In the genomic region with DNA sequence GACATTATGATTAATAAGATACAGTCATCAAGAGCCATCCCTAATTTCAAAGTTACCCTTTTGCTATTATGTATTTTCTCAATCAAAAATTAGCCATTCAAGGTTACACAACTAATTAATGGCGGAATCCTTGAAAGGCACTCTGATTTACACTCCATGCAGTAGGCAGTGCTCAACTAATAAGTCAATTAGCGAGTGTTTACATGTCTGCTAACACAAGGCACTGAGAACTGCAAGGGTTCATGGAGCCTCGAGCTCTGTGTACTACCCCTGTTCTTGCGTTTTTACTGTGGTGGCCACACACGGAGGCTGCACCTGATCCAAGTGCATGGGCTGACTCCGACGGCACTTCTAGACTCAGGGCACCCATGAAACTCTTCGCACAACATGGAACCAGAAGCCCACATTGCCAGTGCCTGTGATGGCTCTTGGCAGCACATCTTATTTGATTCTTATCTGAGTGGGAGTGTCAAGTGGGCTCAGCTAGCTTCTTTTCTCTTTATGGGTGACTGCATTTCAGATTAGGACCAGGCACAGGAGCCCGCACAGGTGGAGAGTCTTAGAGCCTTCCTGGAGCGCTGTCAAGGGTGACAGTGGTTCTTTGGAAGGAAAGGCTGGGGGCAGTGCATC, we compare ENCODE assay signal across 16 mouse cellular contexts.
DNase-seq lines count a peak whose midpoint lies in the region; ATAC-seq and TF ChIP-seq lines count a peak whose summit lies in the region.
"Had no signal": no experiment of that assay in that cellular context is flagged by ENCODE, and none has a peak within 500 bp of the region (broad histone marks: within the 10 kb centered on the region; RNA-seq: fewer than 3 reads in every experiment).

No protein-coding gene starts in this region.

- no peak overlapping the region for H3K4me2 ChIP-seq in neural tube, embryonic 13.5 days
- H3K4me2 ChIP-seq: embryonic facial prominence, embryonic 12.5 days; heart, embryonic 11.5 days; heart, embryonic 15.5 days; intestine, embryonic 15.5 days had no signal

- H3K9me3 ChIP-seq in neural tube, embryonic 13.5 days, result no peaks in the 10 kb centered on the region
- H3K9me3 ChIP-seq: embryonic facial prominence, embryonic 12.5 days; heart, embryonic 15.5 days; hindbrain, embryonic 10.5 days; intestine, embryonic 15.5 days had no signal

- no peak overlapping the region for H3K4me3 ChIP-seq in gastrocnemius, adult 2 months
- no peak overlapping the region for H3K4me3 ChIP-seq in neural tube, embryonic 13.5 days
- H3K4me3 ChIP-seq: embryonic facial prominence, embryonic 12.5 days; heart, embryonic 15.5 days; hindbrain, embryonic 10.5 days; intestine, embryonic 15.5 days had no signal

- no peaks in the 10 kb centered on the region for H3K27me3 ChIP-seq in neural tube, embryonic 13.5 days
- H3K27me3 ChIP-seq: embryonic facial prominence, embryonic 12.5 days; heart, embryonic 15.5 days; intestine, embryonic 15.5 days had no signal

- H3K27ac ChIP-seq in gastrocnemius, adult 2 months, result peak overlapping the region; percentile 83
- H3K27ac ChIP-seq in neural tube, embryonic 13.5 days (replicated peaks), result peak overlapping the region; percentile 52; the same call in 1 of the 2 replicates
- H3K27ac ChIP-seq: embryonic facial prominence, embryonic 12.5 days; hindbrain, embryonic 10.5 days; intestine, embryonic 15.5 days had no signal

- intact Hi-C loops in gastrocnemius, adult 2 months (cut with DNase I), result no loop called here

- 79% methylated on average over 10 of the region's 10 CpGs for WGBS in neural tube, embryonic 13.5 days

- ATAC-seq in neural tube, embryonic 13.5 days (ENCODE audit: low read depth), result no peak
- ATAC-seq: forebrain, embryonic 16.5 days; intestine, embryonic 15.5 days had no signal

- no peaks in the 10 kb centered on the region for H3K36me3 ChIP-seq in neural tube, embryonic 13.5 days
- H3K36me3 ChIP-seq: embryonic facial prominence, embryonic 12.5 days; heart, embryonic 15.5 days; intestine, embryonic 15.5 days had no signal

- no peak for TF ChIP-seq CTCF in gastrocnemius, adult 2 months (IDR thresholded peaks at IDR 0.05)

- no peak overlapping the region for H3K9ac ChIP-seq in neural tube, embryonic 13.5 days
- H3K9ac ChIP-seq: embryonic facial prominence, embryonic 12.5 days; heart, embryonic 15.5 days; intestine, embryonic 15.5 days had no signal

- DNase-seq in gastrocnemius, adult 2 months, result no peak
- DNase-seq in gastrocnemius, postnatal 25 days, result no peak
- DNase-seq in neural tube, embryonic 10.5 days (ENCODE audit: extremely low spot score, low spot score), result no peak
- DNase-seq in brain, adult 2 months (ENCODE audit: low read depth, low spot score), result peak; percentile 56
- DNase-seq in cerebellum, postnatal 36 days, result no peak
- no peak for DNase-seq in spleen, postnatal 36 days (ENCODE audit: low spot score in 2 of 2)
- DNase-seq: cerebellum, adult 2 months; cerebellum, postnatal 10 days; kidney, adult 18-20 months had no signal

- peaks cover 41% of the 10 kb centered on the region for H3K4me1 ChIP-seq in neural tube, embryonic 13.5 days (replicated peaks)
